Mouse (Mus musculus) left cerebral cortex, postnatal 36 days (tissue): Measurements from ENCODE around the gene Lama4. TPM values are rescaled to one million over a fixed set of nuclear protein-coding genes. Genes with fewer than 3 reads are reported as not detected.

Experiments used
- DNase-seq, 2 experiments: peaks; one replicate each; pipeline ENCODE4 v3.0.0; 2021 to 2022; ENCODE audit warnings: low spot score in 2 of 2, mixed read lengths in 1 of 2
- intact Hi-C: fragments of 180-260 bp; cut with DNase I; formaldehyde crosslinking; loops from one replicate; pipeline ENCODE4 v1.15.1; 2025
- total RNA-seq, 2 experiments: library from RNA; stranded (reverse); gene quantifications; 2 replicates each; pipeline ENCODE4 v1.2.3; 2021

Lama4 gene
- total RNA-seq, 2 experiments from 2014 or later: 10.1 to 13.0 TPM

GRCm38 (mm10) chr10:39138761-39139160 is 173.4 kb downstream of the Lama4 start:
- intact Hi-C loops: no loop called here
- DNase-seq: no peak

GRCm38 (mm10) chr10:39140843-39141242 is 175.5 kb downstream of the Lama4 start:
- no peak for DNase-seq
- intact Hi-C loops: no loop called here

- no peak for DNase-seq
- intact Hi-C loops: no loop called here
Measured at GRCm38 (mm10) chr10:39141401-39141800, 176.1 kb downstream of the Lama4 start.

GRCm38 (mm10) chr10:39142216-39142615 is 176.9 kb downstream of the Lama4 start:
- intact Hi-C loops: no loop called here

GRCm38 (mm10) chr10:39156719-39157118 is 191.4 kb downstream of the Lama4 start:
- intact Hi-C loops: no loop called here
- no peak for DNase-seq

More at GRCm38 (mm10) chr10:39142216-39142615, 176.9 kb downstream of the Lama4 start:
- DNase-seq: no peak

GRCm38 (mm10) chr10:39157321-39157720 is 192.0 kb downstream of the Lama4 start:
- no peak for DNase-seq
- intact Hi-C loops: no loop called here

- intact Hi-C loops: no loop called here
- DNase-seq: no peak
Measured at GRCm38 (mm10) chr10:39158306-39158705, 193.0 kb downstream of the Lama4 start.

Other genes starting within 250 kb of the Lama4 start
- gene Rfpl4b, start 143.7 kb upstream of the Lama4 start, total RNA-seq: not detected
- gene Fam229b, start 168.4 kb downstream of the Lama4 start, total RNA-seq: 10 to 100 TPM; 16.1 to 18.6 TPM
- gene Tube1, start 168.5 kb downstream of the Lama4 start, total RNA-seq: 1 to 10 TPM; 2.8 to 3.7 TPM
- gene Ccn6, start 198.3 kb downstream of the Lama4 start, total RNA-seq: under 1 TPM in 1 of 2 experiments, not detected in 1; 0.36 TPM